Mouse (Mus musculus) cerebellum, adult 8-10 months (tissue): Measurements from ENCODE around the gene Ace3.
"Not testable (repeated sequence)": the region's sequence is repeated elsewhere in the genome, so short reads cannot be mapped to it uniquely, and the experiment has no call there.

Experiments
- DNase-seq: peaks from one replicate; pipeline ENCODE4 v3.0.0; 2022

Ace3 gene

DNA sequence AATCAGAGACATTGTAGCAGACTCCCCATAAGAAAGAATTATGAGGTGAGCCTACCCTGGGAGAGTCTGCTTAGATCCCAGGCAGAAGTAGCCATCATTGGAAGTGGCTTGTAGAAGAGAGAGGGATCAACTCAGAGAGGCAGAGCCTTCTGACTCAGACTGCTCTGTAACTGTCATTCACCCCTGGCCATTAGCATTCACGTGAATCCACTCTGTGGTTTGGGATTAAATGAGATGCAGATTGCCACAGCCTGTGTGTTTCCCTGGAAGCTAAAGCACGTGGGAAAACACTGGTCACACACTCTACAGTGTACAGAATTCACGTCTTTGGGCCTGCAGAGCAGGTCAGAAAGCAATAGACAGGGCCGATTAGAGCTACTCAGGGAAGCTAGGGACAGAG is 10.0 kb upstream of the Ace3 start:
- DNase-seq: no peak

DNA sequence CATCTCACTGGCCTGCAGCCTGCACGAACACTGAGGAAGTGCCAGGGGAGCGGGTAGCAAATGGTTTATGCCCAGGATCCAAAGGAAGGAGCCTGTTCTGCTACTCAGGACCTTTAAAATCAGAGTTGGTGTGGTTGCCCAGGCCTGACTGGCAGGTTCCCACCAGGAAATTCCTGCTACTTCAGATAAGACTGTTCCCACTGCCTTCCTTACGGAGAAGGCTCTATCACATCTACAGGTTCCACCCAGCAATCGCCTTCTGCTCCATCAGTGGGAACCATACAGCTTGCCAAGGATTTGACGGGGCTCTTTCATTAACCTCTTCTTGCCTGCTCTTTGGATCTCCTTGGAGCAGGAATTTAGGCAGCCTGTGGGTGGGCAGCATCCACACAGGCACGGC is 7.0 kb upstream of the Ace3 start:
- DNase-seq: no peak

DNA sequence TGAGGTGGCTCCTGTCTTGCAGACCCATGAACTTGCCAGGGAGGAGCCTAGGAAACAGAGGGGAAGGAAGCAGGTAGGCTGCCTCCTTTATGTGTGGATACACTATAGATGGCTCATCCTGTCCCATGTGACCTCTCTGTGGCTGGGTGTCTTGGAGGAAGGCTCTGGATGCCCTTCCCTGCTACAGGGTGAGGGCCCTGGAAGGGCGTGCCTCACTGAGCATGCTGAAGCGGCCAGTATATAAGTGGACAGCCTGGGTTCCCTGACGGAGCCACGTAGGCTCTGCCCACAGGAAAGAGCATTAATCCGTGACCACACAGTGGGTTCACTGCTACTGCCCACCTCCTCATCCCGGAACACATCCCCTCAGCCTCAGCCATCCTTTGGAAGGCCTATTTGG is 5.0 kb upstream of the Ace3 start:
- no peak for DNase-seq

DNA sequence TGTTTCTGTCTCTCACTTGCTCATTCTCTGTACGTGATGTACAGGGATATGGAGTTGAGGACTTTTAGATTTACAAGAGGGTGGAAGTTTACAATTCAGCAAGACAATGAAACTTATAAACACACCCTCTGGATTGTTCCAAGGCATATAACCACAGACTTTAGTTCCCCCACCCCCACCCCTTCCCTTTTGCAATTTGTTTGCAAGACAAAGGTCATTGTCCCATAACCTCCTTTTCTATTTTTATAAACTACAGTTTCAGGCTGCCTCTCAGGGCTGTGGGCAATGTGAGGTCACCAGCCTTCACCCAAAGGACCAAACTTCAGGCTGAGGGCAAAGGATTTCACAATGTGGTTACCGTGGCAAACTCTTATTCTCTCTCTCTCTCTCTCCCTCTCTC is 4.2 kb upstream of the Ace3 start:
- no peak for DNase-seq

DNA sequence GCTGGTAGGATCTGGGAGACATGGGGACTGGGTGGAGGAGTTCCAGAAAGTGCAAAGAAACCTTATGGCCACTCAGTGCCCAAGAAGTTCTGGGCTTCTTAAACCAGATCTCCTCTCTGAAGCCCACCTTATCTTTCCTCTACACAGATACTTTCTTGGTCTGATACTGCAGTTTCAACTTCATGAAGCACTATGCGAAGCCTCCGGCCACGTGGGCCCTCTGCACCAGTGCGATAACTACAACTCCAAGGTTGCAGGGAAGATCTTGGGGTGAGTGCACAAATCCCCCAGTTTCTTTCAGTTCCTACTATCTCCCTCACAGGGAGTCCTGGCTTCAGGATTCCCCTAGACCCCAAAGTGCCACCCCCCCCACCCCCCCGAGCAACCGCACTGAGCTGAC is 5.6 kb downstream of the Ace3 start:
- no peak for DNase-seq

DNA sequence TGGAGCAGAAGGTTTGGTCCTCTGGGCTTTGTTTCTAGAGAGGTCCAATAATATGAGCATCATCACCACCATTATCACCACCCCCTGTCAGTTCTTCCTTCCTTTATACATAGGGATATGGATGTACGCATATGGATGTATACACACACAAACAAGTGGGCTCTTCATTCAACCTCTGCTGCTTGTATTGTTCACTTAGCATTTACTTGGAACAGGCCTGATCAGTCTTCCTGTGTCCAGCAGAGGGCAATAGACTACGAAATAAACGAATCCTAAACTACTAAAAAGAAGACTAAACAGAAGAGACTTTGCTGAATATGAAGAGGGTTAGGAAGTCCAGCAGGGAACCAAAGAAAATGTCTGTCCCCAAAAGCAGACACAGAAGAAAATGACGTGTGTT is 7.2 kb downstream of the Ace3 start:
- peak; percentile 29 for DNase-seq

DNA sequence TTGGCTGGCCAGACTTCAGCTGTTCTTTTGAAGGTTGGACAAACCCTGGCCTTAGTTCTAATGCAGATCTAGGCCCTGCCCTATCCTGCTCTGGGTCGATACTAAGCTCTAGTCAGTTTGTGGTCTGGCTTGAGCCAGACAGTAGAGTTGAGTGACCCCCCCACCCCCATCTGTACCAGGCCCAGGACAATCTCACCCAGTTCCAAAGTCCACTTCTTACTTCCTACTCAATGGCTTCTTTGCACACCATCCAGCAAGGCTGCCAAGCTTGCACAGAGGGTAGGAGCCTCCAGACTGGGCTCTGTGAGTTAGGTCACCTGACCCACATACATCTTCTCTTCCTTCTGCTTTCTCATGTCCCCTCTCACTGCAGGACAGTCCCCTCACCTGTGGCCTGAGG is 10.1 kb downstream of the Ace3 start:
- no peak for DNase-seq

DNA sequence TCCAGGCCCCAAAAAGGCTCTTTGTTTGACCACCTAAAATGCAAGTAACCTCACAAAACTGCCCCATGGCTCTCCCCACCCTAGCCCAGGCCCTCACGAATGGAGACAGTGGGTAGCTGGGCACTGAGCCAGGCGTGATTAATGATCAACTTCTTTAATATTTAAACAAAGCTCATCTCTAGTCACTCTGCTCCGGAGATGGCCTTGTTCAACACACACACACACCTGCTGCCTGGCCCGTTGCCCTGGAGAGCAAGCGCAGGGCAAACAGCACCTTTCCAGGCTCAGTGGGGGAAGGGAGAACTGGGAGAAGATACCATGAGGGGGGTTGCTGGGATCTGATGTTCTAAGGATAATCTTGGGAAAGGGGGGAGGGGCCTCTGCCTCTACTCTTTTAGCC is 11.5 kb downstream of the Ace3 start:
- DNase-seq: no peak

DNA sequence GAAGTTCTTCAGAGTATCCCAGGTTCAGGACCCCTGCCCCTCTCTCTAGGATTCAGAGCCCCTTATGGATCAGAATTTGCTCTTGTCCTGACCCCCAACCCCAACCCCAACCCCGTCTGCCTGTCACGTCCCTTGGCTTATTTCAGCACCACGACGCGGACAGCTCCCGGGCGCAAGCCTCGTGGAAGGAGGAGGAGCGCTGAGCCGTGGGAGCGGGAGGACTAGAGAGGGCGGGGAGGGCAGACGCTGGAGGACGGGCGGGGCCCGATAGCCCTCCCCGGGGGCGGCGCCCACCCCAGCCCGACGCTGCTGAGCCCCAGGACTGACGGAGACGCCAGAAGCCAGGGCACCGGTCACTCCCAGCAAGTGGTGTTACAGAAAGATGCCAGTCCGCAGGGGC is 13.3 kb downstream of the Ace3 start, which contains the start of gene Kcnh6:
Kcnh6 (plus strand) TSS at position 304 of the 400 bp plus-strand sequence.
- no peak for DNase-seq

DNA sequence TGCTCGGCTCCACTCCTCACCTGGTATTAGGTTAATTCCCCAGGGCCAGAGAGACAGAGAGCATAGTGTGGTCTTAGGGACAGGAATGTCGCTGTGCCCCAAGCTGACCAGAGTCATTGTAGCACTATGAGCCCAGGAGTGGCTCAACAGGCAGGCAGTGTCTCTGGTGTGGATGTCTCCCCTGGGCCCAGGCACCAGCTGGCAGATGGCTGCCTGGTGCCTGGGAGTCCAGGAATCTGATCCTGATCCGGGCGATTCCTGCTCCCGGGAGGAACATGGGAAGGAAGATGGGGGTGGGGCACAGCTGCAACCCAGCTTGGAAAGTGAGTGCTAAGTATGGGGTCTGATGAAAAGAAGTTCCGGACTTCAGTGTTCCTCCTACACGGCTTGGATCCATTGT is 18.2 kb downstream of the Ace3 start:
- DNase-seq: no peak

DNA sequence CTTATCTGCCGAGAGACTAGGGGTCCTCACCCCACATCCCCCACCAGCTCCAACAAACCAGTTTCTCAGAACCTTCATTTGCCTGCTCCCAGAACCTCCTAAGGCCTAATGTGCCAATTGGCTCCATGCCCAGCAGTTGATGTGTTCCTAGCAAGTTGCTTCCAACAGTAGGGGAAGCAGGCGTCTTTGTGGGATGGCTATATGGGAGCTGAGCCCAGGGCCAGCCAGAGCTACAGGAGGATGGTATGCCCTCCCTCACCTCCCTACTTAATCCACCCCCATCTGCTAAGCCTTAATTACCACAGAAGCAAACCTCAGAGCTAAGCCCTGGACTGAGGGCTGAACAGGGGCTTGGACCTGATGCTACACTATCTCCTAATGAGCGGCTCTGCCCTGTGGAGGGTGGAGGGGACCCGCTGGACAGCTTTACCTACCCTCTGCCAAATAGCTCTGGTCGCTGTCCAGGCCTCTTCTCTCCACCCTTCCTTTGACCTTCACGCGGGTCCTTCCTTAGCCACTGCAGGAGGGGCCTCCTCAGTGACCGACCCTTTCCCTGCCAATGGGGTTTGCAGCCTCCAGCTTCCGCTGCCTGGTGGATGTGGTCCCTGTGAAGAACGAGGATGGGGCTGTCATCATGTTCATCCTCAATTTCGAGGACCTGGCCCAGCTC is 19.2 kb downstream of the Ace3 start:
- peak; percentile 32 for DNase-seq

DNA sequence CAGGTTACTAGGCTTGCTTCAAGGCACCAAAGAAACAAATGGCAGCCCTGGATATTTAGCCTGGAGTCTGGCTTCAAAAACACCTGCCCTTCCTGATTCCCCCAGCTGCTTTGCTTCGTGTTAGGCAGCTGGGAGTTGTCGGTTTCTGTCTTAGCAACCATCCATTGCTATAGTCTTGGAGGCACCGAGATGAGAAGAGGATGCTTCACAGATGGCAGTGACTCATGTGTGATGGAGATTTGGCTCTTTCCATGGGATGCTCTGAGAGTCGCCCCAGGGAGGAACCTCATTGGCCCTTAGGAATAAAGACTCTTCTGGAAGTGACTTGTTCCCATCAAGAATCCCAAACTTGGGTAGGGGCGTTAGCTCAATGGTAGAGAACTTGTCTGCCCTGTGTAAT is 22.0 kb downstream of the Ace3 start:
- DNase-seq: no peak

DNA sequence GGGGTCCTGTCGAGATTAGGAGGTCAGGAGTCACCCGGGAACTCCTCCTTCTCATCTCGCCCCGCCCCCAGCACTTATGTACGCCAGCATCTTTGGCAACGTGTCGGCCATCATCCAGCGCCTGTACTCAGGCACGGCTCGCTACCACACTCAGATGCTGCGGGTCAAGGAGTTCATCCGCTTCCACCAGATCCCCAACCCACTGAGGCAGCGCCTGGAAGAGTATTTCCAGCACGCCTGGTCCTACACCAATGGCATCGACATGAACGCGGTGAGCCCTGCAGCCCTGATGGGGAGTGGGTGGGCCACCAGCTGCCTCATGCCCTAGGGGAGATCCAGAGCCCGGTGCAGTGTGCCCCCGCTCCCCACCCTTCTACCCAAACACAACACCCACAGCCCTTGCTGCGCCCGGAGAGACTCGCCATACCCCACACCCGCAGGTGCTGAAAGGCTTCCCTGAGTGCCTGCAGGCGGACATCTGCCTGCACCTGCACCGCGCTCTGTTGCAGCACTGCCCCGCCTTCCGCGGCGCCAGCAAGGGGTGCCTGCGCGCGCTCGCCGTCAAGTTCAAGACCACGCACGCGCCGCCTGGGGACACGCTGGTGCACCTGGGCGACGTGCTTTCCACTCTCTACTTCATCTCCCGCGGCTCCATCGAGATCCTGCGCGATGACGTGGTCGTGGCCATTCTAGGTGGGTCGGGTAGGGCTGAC is 25.7 kb downstream of the Ace3 start:
- peak; percentile 27 for DNase-seq

DNA sequence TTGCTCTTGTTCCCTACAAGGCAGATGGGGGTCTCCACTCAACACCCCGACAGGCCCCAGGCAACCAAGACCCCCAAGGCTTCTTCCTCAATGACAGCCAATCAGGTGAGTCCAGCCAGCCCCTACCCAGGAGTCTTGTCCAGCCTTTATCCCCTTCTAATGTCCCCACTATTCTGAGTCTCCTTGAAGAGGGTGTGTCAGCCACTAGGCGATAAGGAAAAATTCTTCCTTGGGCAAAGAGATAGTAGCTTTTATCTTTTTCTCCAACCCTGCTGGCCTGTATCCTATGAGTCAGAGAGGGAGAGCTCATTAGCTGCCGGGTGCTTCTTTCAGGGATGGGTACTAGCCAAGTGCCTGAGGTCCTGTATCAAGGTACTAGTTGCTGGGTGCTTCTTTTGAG is 31.3 kb downstream of the Ace3 start:
- DNase-seq: no peak

DNA sequence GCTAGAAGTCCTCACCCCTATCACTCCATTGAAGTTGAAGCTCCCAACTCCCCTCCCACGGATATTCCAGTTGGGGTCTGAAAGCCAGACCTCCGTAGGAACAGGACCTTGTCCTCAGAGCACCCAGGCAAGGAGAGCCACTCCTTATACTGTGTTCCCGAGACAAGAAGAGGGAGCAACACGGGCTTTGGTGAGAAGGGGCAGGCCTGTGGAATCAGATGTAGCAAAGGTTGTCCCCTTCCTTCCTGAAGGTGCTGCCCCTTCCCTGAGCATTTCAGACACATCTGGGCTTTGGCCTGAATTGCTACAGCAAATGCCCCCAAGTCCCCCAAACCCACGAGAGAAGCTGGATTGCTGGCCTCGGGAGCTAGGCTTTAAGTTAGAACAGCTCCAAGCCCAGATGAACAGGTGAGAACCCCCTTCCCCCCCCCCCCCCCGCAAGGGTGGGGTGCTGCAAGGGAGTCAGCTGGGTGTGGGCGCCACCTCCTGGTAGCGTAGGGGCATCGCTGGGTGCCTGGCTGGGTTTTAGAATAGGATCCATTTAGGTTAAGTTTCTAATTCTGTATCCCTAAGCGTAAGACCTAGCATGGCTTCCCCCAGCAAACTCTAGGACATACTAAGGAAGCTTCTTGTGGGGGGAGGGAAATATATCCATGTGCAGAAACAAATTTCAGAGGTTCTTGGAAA is 32.1 kb downstream of the Ace3 start:
- DNase-seq: peak; percentile 69

DNA sequence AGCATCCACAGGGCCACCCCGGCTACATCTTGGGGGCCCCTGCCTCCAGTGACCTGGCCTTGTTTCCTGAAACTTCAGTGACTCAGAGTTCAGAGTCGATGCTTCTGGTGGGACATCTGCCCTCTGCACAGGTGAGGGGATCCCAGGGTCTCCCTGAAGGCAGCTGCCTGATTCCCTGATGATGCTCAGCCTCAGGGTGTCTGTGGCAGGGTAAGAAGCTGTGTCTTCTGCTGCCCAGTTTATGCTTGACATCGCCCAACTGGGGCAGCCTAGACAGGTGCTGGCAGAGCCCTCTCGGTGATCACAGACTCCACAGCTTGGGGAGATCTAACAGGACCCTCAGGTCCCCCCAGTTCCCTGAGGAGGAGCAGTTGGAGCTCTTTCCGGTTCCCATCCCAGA is 33.1 kb downstream of the Ace3 start:
- no peak for DNase-seq

DNA sequence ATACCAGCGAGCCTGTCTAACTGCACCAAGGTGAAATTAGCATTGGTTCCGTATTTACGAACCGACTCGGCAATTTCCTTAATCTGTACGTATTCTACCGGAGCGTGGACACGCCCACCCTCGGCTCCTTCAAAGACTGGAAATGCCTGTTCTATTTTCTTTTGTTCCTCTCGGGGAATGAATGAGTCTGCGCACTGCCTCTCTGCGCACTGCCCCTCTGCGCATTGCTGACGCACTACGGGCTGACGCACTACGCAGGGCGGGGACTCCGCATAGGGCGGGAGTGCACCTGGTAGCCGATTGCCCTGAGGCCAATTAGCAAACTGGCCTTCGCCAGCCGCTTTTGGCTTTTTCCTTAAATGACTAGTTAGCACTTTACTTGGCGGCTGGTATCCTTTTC is 37.6 kb downstream of the Ace3 start:
- DNase-seq: not testable (repeated sequence)

DNA sequence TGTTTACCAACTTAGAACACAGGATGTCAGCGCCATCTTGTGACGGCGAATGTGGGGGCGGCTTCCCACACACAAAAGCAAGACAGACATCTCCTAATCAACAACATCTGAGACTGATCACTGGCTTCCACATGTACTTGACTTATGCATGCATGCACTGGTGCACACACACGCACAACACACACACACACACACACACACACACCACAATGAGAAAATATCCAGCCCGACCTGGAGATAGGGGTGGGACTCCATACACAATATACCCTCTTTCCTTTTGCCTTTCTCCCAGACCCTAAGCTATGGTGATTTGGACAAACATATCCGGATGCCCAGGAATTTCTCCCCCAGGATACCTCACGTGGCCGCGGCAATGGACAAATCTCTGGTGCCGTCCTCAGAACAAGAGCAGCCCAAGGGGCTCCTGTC is 39.0 kb downstream of the Ace3 start:
- DNase-seq: peak; percentile 32

DNA sequence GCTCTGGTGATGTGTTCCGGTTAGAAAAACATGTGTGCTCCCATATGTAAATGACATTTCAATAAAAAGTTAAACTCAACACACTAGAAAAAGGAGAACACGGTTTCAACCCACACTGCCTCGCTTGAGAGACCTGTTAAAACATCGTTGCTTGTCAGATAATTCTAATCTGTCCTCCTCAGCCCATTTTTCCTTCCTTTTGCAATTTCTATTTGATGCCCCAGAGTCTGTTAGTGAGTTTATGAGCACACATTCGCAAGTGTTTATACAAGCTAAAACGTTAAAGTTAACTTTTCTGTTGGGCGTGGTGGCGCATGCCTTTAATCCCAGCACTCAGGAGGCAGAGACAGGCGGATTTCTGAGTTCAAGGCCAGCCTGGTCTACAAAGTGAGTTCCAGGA is 40.5 kb downstream of the Ace3 start:
- no peak for DNase-seq

DNA sequence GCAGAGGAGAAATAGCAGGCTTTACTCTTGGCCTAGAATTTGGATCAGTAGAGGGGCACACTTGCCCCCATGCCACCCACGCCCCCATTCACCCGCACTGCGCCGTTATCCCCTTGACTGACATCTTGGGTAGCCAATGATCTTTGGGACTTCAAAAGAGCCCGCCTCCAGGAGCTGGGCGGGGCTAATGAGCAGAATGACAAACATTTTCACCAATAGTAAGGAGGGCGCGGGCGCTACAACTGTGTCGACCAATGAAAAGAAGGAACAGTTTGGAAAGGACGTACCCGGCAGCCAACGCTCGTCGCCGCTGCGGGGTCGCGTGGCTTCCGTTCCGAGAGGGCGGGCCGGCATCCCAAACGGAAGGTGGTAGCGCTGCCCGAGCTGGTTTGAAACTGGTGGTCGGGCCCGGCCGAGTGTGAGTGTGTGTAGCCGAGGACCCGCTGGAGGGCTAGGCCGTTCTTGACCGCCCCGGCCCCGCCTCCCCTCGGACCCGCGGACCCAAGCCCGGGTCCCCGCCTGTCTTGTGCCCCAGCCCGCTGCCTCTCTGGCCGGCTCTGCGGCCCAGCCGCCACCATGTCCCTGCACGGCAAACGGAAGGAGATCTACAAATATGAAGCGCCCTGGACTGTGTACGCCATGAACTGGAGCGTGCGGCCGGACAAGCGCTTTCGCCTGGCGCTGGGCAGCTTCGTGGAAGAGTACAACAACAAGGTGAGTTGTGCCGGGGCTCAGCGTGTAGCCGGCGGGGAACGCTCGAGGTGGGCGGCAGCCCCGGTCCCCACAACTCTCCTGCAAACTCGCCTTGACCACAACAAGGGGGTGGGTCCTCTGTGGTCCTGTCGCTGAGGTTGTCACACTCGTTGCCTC is 42.3 kb downstream of the Ace3 start, which contains the start of gene Dcaf7:
Dcaf7 (plus strand) TSS at position 325 of the 870 bp plus-strand sequence.
- DNase-seq: peak; percentile 100

DNA sequence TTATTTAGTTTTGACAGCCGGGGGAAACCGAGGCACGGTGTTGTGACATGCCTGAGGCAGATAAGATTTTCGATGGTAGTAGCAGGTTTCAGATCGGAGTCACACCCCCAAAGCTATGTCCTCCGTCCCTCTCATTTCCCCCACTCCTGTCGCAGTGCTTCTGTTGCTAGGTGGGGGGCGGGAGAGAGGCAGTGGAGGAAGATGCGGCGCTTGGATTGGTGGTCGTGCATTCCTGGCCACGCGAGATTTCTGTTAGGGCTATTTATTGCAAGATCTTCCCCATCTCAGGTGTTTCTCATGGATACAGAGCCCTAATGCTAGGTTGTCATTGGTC is 42.9 kb downstream of the Ace3 start:
- peak; percentile 37 for DNase-seq

DNA sequence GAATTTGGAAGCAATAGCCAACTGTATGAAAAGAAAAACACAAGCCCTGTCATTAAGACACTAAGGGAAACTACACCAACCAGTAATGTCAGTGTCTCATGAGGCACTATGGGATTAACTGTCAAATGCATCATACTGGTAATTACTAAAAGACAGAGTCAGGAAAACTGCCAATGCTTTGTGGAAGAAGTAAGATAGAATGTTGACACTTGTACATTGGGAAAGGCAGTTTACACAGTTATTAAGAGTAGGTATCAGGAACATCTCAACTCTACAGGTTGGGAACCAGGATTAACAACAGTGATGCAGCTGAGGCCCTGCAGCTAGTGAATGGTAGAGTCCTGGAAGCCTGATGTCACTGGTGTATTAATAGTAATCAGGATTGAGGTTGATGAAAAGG is 49.9 kb downstream of the Ace3 start:
- DNase-seq: no peak

DNA sequence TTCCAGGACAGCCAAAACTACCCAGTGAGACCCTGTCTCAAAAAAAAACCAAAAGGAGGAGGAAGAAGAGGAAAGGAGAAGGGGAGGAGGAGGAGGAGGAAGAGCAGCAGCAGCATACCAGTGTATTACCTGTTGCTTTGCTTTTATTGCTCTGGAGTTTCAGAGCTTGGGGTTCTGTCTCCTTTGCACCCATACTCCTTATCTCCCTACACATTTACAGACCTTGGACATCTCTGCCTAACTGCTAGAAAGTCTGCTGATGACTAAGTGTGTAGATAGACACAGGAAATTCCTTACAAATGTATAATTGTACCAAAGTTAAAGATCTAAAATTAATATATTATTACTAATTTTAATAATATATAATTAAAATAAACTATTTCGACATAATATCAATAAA is 50.8 kb downstream of the Ace3 start:
- no peak for DNase-seq
